Mouse (Mus musculus): ENCODE measurements around the gene Olfr631. TPM values are rescaled to one million over a fixed set of nuclear protein-coding genes. Genes with fewer than 3 reads are reported as not detected.

Gene Olfr631
- total RNA-seq (2014; fragmentation: Nextera tagmentation), result not detected in 2 replicates
- total RNA-seq (2017), result 0.33 TPM in 1 of 2 replicates, not detected in the other
- not detected in 2 replicates for polyA plus RNA-seq (2012)

DNA sequence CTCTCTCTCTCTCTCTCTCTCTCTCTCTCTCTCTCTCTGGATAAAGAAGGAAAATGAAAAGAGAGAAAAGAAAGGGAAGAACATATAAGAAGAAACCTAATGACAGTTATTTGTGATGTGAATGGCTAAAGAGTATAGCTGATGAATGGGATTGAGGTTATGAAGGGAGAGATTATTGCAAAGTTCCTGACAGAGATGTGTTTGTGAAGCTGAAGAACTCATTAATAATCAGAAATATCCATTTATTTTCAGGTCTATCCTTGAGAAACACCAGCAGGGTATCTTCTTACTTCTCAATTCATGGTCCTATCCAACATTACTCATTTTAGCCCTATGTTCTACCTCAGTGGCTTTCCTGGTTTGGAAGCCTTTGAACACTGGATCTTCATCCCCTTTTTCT is at the start of gene Olfr631:
Olfr631 (plus strand) TSS at position 301 of the 400 bp plus-strand sequence.
- Histone ChIP-seq H3K27me3 (ENCODE audit: insufficient read depth, low read length) (peaks cover 11% of the 10 kb centered on the region), H3K9me3 (replicated peaks) (no peaks in the 10 kb centered on the region), H3K4me3 (ENCODE audit: low read depth, low read length) (no peak within 1 kb of the TSS), H3K4me1 (ENCODE audit: insufficient read depth, low read depth, low read length) (no peaks in the 10 kb centered on the region; the same call in 1 of the 2 replicates), H3K36me3 (replicated peaks) (no peaks in the 10 kb centered on the region)
- DNase-seq (ENCODE audit: low spot score) (no peak), ATAC-seq (ENCODE audit: extremely low read depth, insufficient number of reproducible peaks, low FRiP score, poor library complexity, severe bottlenecking) (no peak)
- TF ChIP-seq GATA2 (IDR thresholded peaks at IDR 0.05; ENCODE audit: borderline replicate concordance, low read depth, low read length), result no peak

DNA sequence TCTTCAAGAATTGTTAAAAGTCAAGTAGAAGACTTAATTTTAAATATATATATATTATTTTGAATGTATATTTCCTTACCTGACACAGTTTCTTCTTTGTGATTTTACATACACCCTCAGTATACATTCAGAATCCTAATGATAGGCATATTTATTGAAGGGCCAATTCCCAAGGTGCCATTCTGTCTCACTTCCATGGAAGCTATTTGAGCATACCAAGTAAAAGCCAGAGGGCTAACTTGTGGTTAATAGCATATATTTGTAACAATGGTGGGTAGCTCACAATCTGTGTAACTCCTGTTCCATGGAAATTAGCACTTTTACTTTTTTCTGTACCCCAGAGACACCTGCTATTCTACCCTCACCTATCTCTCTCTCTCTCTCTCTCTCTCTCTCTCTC is 42.5 kb upstream of the Olfr631 start, which contains the start of gene Olfr66:
Olfr66 (minus strand) TSS at position 101 of the 400 bp plus-strand sequence.
- no peaks in the 10 kb centered on the region for H3K36me3 ChIP-seq (replicated peaks)
- H3K27me3 ChIP-seq (ENCODE audit: insufficient read depth, low read length), result no peaks in the 10 kb centered on the region; the same call in 1 of the 2 replicates
- no peaks in the 10 kb centered on the region for H3K9me3 ChIP-seq (replicated peaks)
- DNase-seq (ENCODE audit: low spot score) (no peak), ATAC-seq (ENCODE audit: extremely low read depth, insufficient number of reproducible peaks, low FRiP score, poor library complexity, severe bottlenecking) (no peak)
- no peaks in the 10 kb centered on the region for H3K4me1 ChIP-seq (ENCODE audit: insufficient read depth, low read depth, low read length)
- H3K4me3 ChIP-seq (ENCODE audit: low read depth, low read length), result no peak within 1 kb of the TSS
- TF ChIP-seq GATA2 (IDR thresholded peaks at IDR 0.05; ENCODE audit: borderline replicate concordance, low read depth, low read length) (no peak), POLR2AphosphoS5 (IDR thresholded peaks at IDR 0.05; ENCODE audit: insufficient replicate concordance, low read depth, low read length) (no peak), GATA1 (IDR thresholded peaks at IDR 0.05; ENCODE audit: borderline replicate concordance, low read length) (no peak), CTCF (IDR thresholded peaks at IDR 0.05; ENCODE audit: low read depth, low read length) (no peak), TAL1 (conservative IDR thresholded peaks at IDR 0.05; ENCODE audit: low read depth, low read length) (no peak)

DNA sequence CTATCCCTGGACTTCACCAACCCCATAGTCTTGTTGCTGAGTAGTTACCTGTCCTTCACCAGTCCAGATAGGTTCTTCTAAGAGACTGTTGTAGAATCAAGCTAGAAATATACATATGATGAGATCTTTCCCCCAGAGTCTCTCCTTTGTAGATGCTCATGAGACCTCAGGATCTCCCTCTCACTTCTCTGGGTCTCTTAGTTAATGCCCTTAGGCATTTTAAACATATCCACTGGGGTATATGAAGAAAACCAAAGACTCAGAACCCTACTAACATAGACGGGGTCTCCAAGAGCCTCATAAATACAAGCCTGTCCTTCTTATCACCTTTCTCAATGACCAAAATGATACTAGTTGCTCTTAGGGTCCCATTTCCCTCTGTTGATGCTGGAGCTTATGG is 34.2 kb upstream of the Olfr631 start, which contains the start of gene Olfr64:
Olfr64 (minus strand) TSS at position 101 of the 400 bp plus-strand sequence.
- no peaks in the 10 kb centered on the region for H3K27me3 ChIP-seq (ENCODE audit: insufficient read depth, low read length)
- DNase-seq (ENCODE audit: low spot score), result no peak
- no peak for ATAC-seq (ENCODE audit: extremely low read depth, insufficient number of reproducible peaks, low FRiP score, poor library complexity, severe bottlenecking)
- no peaks in the 10 kb centered on the region for H3K36me3 ChIP-seq (replicated peaks)
- H3K4me3 ChIP-seq (ENCODE audit: low read depth, low read length), result no peak within 1 kb of the TSS
- H3K9me3 ChIP-seq (replicated peaks), result no peaks in the 10 kb centered on the region
- TF ChIP-seq TAL1 (conservative IDR thresholded peaks at IDR 0.05; ENCODE audit: low read depth, low read length), result no peak
- TF ChIP-seq GATA1 (IDR thresholded peaks at IDR 0.05; ENCODE audit: borderline replicate concordance, low read length), result no peak
- no peak for TF ChIP-seq CTCF (IDR thresholded peaks at IDR 0.05; ENCODE audit: low read depth, low read length)
- no peak for TF ChIP-seq POLR2AphosphoS5 (IDR thresholded peaks at IDR 0.05; ENCODE audit: insufficient replicate concordance, low read depth, low read length)
- TF ChIP-seq GATA2 (IDR thresholded peaks at IDR 0.05; ENCODE audit: borderline replicate concordance, low read depth, low read length), result no peak
- H3K4me1 ChIP-seq (ENCODE audit: insufficient read depth, low read depth, low read length), result no peaks in the 10 kb centered on the region

DNA sequence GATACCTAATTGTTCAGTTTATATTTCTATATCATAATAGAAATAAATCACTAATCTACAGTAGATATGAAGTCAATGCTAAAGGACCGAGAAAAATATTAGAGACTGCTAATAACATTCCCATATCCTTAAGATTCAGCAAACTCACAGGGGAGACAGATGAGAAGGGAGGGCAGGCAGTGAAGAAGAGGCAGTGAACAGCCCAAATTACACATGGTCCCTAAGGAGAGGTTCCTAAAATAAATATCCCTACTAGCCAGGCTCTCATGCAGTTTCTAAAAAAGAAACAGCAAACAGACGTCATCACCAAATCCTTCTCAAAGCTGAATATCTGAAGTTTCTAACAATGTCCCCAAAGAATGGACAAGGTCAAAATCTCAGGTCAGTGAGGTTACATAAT is 25.4 kb upstream of the Olfr631 start, which contains the start of gene Olfr65:
Olfr65 (plus strand) TSS at position 301 of the 400 bp plus-strand sequence.
- H3K36me3 ChIP-seq (replicated peaks), result no peaks in the 10 kb centered on the region
- H3K4me3 ChIP-seq (ENCODE audit: low read depth, low read length), result no peak within 1 kb of the TSS
- peaks cover 2% of the 10 kb centered on the region; the same call in 1 of the 2 replicates for H3K27me3 ChIP-seq (ENCODE audit: insufficient read depth, low read length)

DNA sequence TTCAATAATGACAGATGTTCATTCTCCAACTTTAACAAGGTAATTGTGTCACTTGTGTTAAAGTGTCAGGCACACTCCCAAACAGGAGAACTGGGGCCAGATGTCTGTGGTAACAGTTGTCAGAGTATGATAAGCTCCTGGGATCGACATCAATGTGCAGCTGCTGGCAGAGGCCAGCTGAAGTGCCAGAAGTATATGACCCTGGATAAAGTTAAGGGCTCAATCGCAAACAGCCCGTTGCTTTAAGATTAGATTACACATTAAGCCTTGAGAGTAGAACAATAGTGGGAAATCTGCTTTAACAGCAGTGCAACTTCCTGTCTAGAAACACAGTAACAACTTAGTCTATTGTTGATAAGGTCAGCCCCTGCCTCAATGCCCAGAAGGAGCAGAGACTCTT is 18.6 kb upstream of the Olfr631 start:
- DNase-seq (ENCODE audit: low spot score) (peak; percentile 27), ATAC-seq (ENCODE audit: extremely low read depth, insufficient number of reproducible peaks, low FRiP score, poor library complexity, severe bottlenecking) (peak; percentile 94)
- Histone ChIP-seq H3K4me1 (ENCODE audit: insufficient read depth, low read depth, low read length) (peaks cover 39% of the 10 kb centered on the region), H3K4me3 (ENCODE audit: low read depth, low read length) (no peak overlapping the region), H3K27me3 (ENCODE audit: insufficient read depth, low read length) (no peaks in the 10 kb centered on the region), H3K36me3 (replicated peaks) (no peaks in the 10 kb centered on the region), H3K9me3 (replicated peaks) (no peaks in the 10 kb centered on the region)
- TF ChIP-seq TAL1 (conservative IDR thresholded peaks at IDR 0.05; ENCODE audit: low read depth, low read length) (peak; percentile 99), GATA1 (IDR thresholded peaks at IDR 0.05; ENCODE audit: borderline replicate concordance, low read length) (no peak)

More for the DNA sequence above, 25.4 kb upstream of the Olfr631 start, which contains the start of gene Olfr65:
- DNase-seq (ENCODE audit: low spot score) (no peak), ATAC-seq (ENCODE audit: extremely low read depth, insufficient number of reproducible peaks, low FRiP score, poor library complexity, severe bottlenecking) (no peak)
- H3K9me3 ChIP-seq (replicated peaks), result no peaks in the 10 kb centered on the region
- TF ChIP-seq CTCF (IDR thresholded peaks at IDR 0.05; ENCODE audit: low read depth, low read length), result no peak
- TF ChIP-seq GATA1 (IDR thresholded peaks at IDR 0.05; ENCODE audit: borderline replicate concordance, low read length), result no peak
- TF ChIP-seq TAL1 (conservative IDR thresholded peaks at IDR 0.05; ENCODE audit: low read depth, low read length), result no peak
- TF ChIP-seq POLR2AphosphoS5 (IDR thresholded peaks at IDR 0.05; ENCODE audit: insufficient replicate concordance, low read depth, low read length), result no peak
- no peak for TF ChIP-seq GATA2 (IDR thresholded peaks at IDR 0.05; ENCODE audit: borderline replicate concordance, low read depth, low read length)
- H3K4me1 ChIP-seq (ENCODE audit: insufficient read depth, low read depth, low read length), result peaks cover 6% of the 10 kb centered on the region; the same call in 1 of the 2 replicates

DNA sequence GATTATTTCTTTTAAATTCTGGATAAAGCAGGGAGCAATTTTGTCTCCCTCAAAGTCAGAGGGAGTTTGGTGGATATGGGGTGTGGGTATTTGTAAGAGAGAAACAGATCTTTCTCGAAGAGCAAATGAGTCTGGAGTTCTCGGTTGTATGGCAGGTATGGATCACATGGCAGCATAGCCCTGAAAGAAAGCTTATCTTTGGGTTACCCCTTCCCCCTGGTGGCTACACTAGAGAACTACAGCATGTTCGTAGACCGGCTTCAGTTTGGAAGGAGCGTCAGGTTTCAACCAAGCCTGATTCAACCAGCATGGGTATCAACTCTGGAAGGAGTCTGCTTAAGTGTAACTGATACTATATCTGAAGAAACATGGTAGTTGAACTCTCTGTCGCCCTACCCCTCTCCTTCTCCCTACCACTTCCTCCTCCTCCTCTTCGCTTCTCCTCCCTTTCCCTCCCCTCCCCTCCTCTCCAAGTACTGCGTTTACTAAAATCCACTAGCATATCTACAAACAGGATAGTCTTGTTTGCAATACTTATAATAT is 15.6 kb upstream of the Olfr631 start:
- ATAC-seq (ENCODE audit: extremely low read depth, insufficient number of reproducible peaks, low FRiP score, poor library complexity, severe bottlenecking), result peak; percentile 23; the same call in 1 of the 2 replicates
- TF ChIP-seq GATA1 (IDR thresholded peaks at IDR 0.05; ENCODE audit: borderline replicate concordance, low read length) (no peak), POLR2AphosphoS5 (IDR thresholded peaks at IDR 0.05; ENCODE audit: insufficient replicate concordance, low read depth, low read length) (no peak), TAL1 (conservative IDR thresholded peaks at IDR 0.05; ENCODE audit: low read depth, low read length) (no peak), GATA2 (IDR thresholded peaks at IDR 0.05; ENCODE audit: borderline replicate concordance, low read depth, low read length) (no peak), CTCF (IDR thresholded peaks at IDR 0.05; ENCODE audit: low read depth, low read length) (no peak)
- Histone ChIP-seq H3K4me1 (ENCODE audit: insufficient read depth, low read depth, low read length) (peaks cover 35% of the 10 kb centered on the region), H3K4me3 (ENCODE audit: low read depth, low read length) (no peak overlapping the region), H3K36me3 (replicated peaks) (no peaks in the 10 kb centered on the region), H3K27me3 (ENCODE audit: insufficient read depth, low read length) (no peaks in the 10 kb centered on the region; the same call in 1 of the 2 replicates), H3K9me3 (replicated peaks) (no peaks in the 10 kb centered on the region)
- peak; percentile 19 for DNase-seq (ENCODE audit: low spot score)

Data from G1E (cell line).